Mouse (Mus musculus) liver, adult 2 months (tissue): Measurements from ENCODE around the gene Lce3d. TPM values are rescaled to one million over a fixed set of nuclear protein-coding genes. Genes with fewer than 3 reads are reported as not detected.

Source experiments
- DNase-seq: peaks from one replicate; pipeline ENCODE4 v3.0.0-alpha.2; 2011; ENCODE audit warnings: low read depth, low spot score; ENCODE audit errors: extremely low read depth
- H3K27ac ChIP-seq: fragments of 200-500 bp; replicated peaks from 2 replicates; pipeline ENCODE4 v1.5.1; 2012; ENCODE audit warnings: low read depth, mild to moderate bottlenecking, control low read depth, inconsistent platforms, low read length; ENCODE audit not compliant: insufficient read depth
- H3K27me3 ChIP-seq: fragments of 200-500 bp; 2 replicates; pipeline ENCODE4 v1.6.1; 2012; ENCODE audit warnings: mild to moderate bottlenecking, moderate library complexity, low read length, inconsistent platforms; ENCODE audit not compliant: control insufficient read depth, insufficient read depth
- H3K36me3 ChIP-seq: fragments of 200-500 bp; 2 replicates; pipeline ENCODE4 v1.6.1; 2012; ENCODE audit warnings: low read length, inconsistent platforms; ENCODE audit not compliant: control insufficient read depth, insufficient read depth
- H3K4me1 ChIP-seq: fragments of 200-500 bp; 2 replicates; pipeline ENCODE4 v1.6.1; 2011; ENCODE audit warnings: low read length; ENCODE audit not compliant: control insufficient read depth, insufficient read depth
- H3K4me3 ChIP-seq: fragments of 200-500 bp; 2 replicates; pipeline ENCODE4 v1.5.1; 2011; ENCODE audit warnings: low read depth, mild to moderate bottlenecking, control low read depth, low read length, moderate library complexity; ENCODE audit not compliant: insufficient read depth
- H3K79me2 ChIP-seq: fragments of 200-500 bp; 2 replicates; pipeline ENCODE4 v1.6.1; 2012; ENCODE audit warnings: inconsistent platforms, mild to moderate bottlenecking, low read length, moderate library complexity; ENCODE audit not compliant: control insufficient read depth, insufficient read depth
- H3K9ac ChIP-seq: fragments of 200-500 bp; 2 replicates; pipeline ENCODE4 v1.6.1; 2012; ENCODE audit warnings: low read depth, mild to moderate bottlenecking, control low read depth, inconsistent platforms, low read length
- CTCF ChIP-seq: fragments of 200-500 bp; IDR thresholded peaks from 2 replicates; pipeline ENCODE4 v1.5.1; 2011; ENCODE audit warnings: low read depth, low read length, control low read depth
- POLR2A ChIP-seq: fragments of 200-500 bp; IDR thresholded peaks from 2 replicates; pipeline ENCODE4 v1.6.1; 2011; ENCODE audit warnings: low read length, control low read depth; ENCODE audit not compliant: insufficient read depth; ENCODE audit errors: extremely low read depth
- WGBS: fragments of 180-500 bp; shearing (Covaris S2); methylation state at CpG from one replicate; pipeline ENCODE4 v1.1.7; 2018; 5-methylcytosine and 5-hydroxymethylcytosine counted together
- polyA plus RNA-seq: library from polyadenylated mRNA; depleted of rRNA; stranded (reverse); fragments of >200 nt; gene quantifications from 2 replicates; pipeline ENCODE4 v1.2.3, GENCODE M21; 2012; rRNA removed
- total RNA-seq: library from RNA; depleted of rRNA; stranded (reverse); fragments of >200 nt; gene quantifications from 2 replicates; pipeline ENCODE4 v1.2.3, GENCODE M21; 2014; rRNA removed

Lce3d gene
- total RNA-seq (not detected in 2 replicates), polyA plus RNA-seq (not detected in 2 replicates)

DNA sequence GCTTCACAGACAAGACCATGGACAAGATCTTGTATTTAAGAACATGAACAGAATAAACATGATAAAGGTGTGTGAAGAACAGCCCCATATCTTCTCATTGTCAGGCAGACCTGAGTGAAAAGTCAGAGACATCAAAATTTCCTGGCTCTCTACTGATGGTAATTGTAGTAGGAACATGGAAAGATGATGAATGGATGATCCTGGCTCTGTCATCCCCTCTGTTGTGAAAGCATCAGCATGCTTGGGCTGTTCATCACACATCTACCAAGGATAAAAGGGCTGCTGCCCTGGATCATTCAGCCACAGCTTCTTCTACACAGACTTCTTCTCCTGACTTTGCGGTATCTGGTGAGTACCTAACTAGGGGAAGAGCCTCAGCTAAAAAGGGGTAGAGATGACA, at the start of gene Lce3d:
Lce3d (plus strand) TSS at position 301 of the 400 bp plus-strand sequence.
- Histone ChIP-seq H3K27ac (no peak within 1 kb of the TSS), H3K27me3 (no peaks in the 10 kb centered on the region), H3K4me3 (no peak within 1 kb of the TSS), H3K4me1 (no peaks in the 10 kb centered on the region), H3K36me3 (no peaks in the 10 kb centered on the region), H3K9ac (no peak within 1 kb of the TSS), H3K79me2 (no peaks in the 10 kb centered on the region)
- 92% methylated on average over 1 of the region's 1 CpGs for WGBS
- DNase-seq = no peak
- TF ChIP-seq CTCF (no peak), POLR2A (no peak)

DNA sequence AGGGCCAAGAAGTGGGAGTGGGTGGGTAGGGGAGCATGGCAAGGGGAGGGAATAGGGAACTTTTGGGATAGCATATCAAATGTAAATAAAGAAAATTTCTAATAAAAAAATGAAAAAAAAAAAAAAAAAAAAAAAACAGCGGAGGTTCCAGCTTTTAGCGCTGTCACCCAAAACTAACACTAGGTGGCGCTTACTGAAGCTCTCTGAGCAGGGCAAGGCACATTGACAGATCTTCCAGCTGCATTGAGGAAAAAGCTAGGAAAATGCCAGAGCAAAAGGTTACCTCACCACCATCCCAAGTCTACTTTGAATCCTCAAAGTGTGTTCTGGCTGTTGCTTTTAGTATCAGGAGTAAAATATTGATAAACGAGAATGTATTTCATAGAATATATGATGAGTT, 49.6 kb upstream of the Lce3d start:
- DNase-seq = peak; percentile 13
- no peaks in the 10 kb centered on the region for H3K36me3 ChIP-seq
- H3K27me3 ChIP-seq = no peaks in the 10 kb centered on the region
- H3K9ac ChIP-seq = no peak overlapping the region
- H3K4me1 ChIP-seq = no peaks in the 10 kb centered on the region
- no peak overlapping the region for H3K27ac ChIP-seq
- H3K4me3 ChIP-seq = no peak overlapping the region
- no peaks in the 10 kb centered on the region for H3K79me2 ChIP-seq
- no peak for TF ChIP-seq POLR2A
- peak; percentile 54; the same call in 1 of the 2 replicates for TF ChIP-seq CTCF
- WGBS = 21% methylated on average over 4 of the region's 4 CpGs

DNA sequence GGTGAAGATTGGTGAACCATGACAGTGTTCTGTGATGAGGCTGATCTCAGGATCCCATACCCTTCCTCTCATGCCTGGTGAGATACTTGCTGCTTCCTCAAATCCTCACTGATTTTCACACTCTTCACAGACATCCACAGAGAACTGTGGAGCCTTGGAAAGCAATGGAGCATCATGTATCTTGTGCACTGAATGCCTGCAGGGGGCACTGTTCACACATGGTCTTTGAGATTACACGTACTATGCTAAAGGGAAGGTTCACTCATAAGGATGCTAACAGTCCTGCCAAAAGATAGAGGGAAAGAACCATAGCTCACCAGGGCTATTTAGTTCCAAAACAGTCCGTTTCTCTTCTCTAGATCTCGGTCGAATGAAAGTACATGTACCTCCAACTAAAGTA, 36.8 kb upstream of the Lce3d start:
- TF ChIP-seq POLR2A (no peak), CTCF (no peak)
- Histone ChIP-seq H3K9ac (no peak overlapping the region), H3K4me3 (no peak overlapping the region), H3K27ac (no peak overlapping the region), H3K4me1 (no peaks in the 10 kb centered on the region), H3K27me3 (no peaks in the 10 kb centered on the region), H3K79me2 (no peaks in the 10 kb centered on the region), H3K36me3 (no peaks in the 10 kb centered on the region)
- WGBS = 56% methylated on average over 4 of the region's 4 CpGs
- DNase-seq = no peak

GRCm38 (mm10) chr3:92926130-92926529, 31.1 kb upstream of the Lce3d start, which contains the start of gene Lce3a:
Gene Lce3a (minus strand): TSS chr3:92926230.
- no peaks in the 10 kb centered on the region for H3K36me3 ChIP-seq
- DNase-seq = no peak
- no peak within 1 kb of the TSS for H3K4me3 ChIP-seq
- H3K9ac ChIP-seq = no peak within 1 kb of the TSS
- H3K27me3 ChIP-seq = no peaks in the 10 kb centered on the region
- WGBS = 70% methylated on average over 2 of the region's 2 CpGs
- H3K27ac ChIP-seq = no peak within 1 kb of the TSS
- H3K79me2 ChIP-seq = no peaks in the 10 kb centered on the region
- no peaks in the 10 kb centered on the region for H3K4me1 ChIP-seq
- TF ChIP-seq POLR2A (no peak), CTCF (no peak)

DNA sequence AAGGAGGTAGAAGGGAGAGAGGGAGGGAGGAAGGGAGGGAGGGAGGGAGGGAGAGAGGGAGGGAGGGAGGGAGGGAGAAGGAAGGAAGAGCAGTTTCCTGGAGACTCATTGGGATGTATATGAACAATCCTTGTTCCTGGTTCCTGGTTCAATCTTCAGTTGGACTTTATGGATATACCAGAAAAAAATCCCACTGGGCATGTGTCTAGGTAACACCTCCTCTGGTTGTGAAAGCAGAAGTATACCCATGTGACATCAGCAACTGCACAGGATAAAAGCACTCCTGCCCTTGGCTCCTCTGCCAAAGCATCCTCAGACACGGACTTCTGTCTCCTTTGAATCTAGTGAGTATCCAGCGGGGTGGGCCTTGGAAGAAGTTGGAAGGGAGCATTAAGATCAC, 24.5 kb upstream of the Lce3d start, which contains the start of gene Lce3b:
Lce3b (plus strand) TSS at position 301 of the 400 bp plus-strand sequence.
- WGBS = 44% methylated on average over 2 of the region's 2 CpGs
- DNase-seq = no peak
- TF ChIP-seq POLR2A (no peak), CTCF (no peak)

DNA sequence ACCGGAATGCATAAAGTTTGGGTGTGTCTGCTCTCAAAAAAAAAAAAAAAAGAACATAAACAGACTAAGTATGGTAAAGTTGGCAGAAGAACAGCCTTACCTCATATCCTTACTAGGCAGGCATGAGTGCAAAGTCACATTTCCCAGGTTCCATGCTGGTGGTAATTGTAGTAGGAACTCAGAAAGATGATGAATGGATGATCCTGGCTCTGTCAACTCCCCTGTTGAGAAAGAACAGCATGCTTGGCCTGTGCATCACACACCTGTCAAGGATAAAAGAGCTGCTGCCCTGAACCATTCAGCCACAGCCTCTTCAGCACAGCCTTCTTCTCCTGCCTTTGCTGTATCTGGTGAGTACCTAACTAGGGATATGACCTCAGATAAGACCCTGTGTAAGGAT, 13.0 kb upstream of the Lce3d start, which contains the start of gene Lce3c:
Lce3c (plus strand) TSS at position 301 of the 400 bp plus-strand sequence.
- H3K9ac ChIP-seq = no peak within 1 kb of the TSS
- no peak within 1 kb of the TSS for H3K4me3 ChIP-seq
- 50% methylated on average over 1 of the region's 1 CpGs for WGBS
- no peak for DNase-seq
- no peaks in the 10 kb centered on the region for H3K4me1 ChIP-seq
- H3K27me3 ChIP-seq = no peaks in the 10 kb centered on the region
- no peaks in the 10 kb centered on the region for H3K79me2 ChIP-seq
- H3K27ac ChIP-seq = no peak within 1 kb of the TSS
- H3K36me3 ChIP-seq = no peaks in the 10 kb centered on the region
- TF ChIP-seq CTCF (no peak), POLR2A (no peak)

More for the DNA sequence above, 24.5 kb upstream of the Lce3d start, which contains the start of gene Lce3b:
- Histone ChIP-seq H3K4me1 (no peaks in the 10 kb centered on the region), H3K27ac (no peak within 1 kb of the TSS), H3K36me3 (no peaks in the 10 kb centered on the region), H3K27me3 (no peaks in the 10 kb centered on the region), H3K79me2 (no peaks in the 10 kb centered on the region), H3K9ac (no peak within 1 kb of the TSS), H3K4me3 (no peak within 1 kb of the TSS)
